Mouse (Mus musculus): Measurements from ENCODE around the gene Tjap1. TPM values are rescaled to one million over a fixed set of nuclear protein-coding genes. Genes with fewer than 3 reads are reported as not detected.

Tjap1 gene
- polyA plus RNA-seq, 1 experiment from 2014 or later: 48.8 TPM

DNA sequence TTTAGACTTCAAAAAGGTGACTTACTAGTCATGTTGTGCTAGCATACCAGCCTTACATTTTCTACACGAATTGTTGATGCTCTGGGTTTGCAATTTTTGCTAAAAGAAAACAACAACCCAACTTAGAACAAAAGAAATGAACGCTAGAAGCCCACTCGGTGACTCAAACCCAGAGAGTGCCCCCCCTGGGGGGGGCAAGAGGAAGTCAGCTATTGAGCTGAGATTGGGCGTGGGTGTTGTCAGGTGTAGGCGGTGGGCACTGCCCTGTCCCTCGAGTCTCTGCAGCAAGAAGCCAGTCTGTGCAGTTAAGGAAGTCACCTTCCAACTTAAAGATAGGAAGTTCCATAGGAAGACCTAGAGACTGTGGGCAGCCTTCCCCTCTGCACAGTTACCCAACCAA, 13.8 kb upstream of the Tjap1 start:
- 55% methylated on average over 6 of the region's 6 CpGs for WGBS

GRCm38 (mm10) chr17:46287678-46288095, 4.9 kb upstream of the Tjap1 start:
- H3K27me3 ChIP-seq (ENCODE audit: control insufficient read depth, insufficient read depth, low read length): no peaks in the 10 kb centered on the region
- H3K27ac ChIP-seq (ENCODE audit: low read depth, low read length): no peak overlapping the region
- H3K36me3 ChIP-seq (ENCODE audit: control insufficient read depth, insufficient read depth, low read length): no peaks in the 10 kb centered on the region
- no peak overlapping the region for H3K4me2 ChIP-seq (ENCODE audit: low read depth)
- H3K9me3 ChIP-seq (ENCODE audit: control insufficient read depth, low read length): no peaks in the 10 kb centered on the region
- no peak overlapping the region for H3K4me3 ChIP-seq (ENCODE audit: low read depth, low read length)
- H3K9ac ChIP-seq (ENCODE audit: low read length): 0 out of 2 replicates have a peak overlapping the region, but pooled peaks have one; percentile 11
- ATAC-seq (ENCODE audit: insufficient read depth, low FRiP score, low TSS enrichment) (no peak), DNase-seq (ENCODE audit: low spot score) (no peak)
- H3K4me1 ChIP-seq (ENCODE audit: control insufficient read depth, insufficient read depth, low read length): peaks cover 3% of the 10 kb centered on the region; the same call in 1 of the 2 replicates
- WGBS: 60% methylated on average over 11 of the region's 11 CpGs

More for the DNA sequence above, 13.8 kb upstream of the Tjap1 start:
- H3K36me3 ChIP-seq (ENCODE audit: control insufficient read depth, insufficient read depth, low read length): no peaks in the 10 kb centered on the region
- peaks cover 47% of the 10 kb centered on the region for H3K27me3 ChIP-seq (ENCODE audit: control insufficient read depth, insufficient read depth, low read length)
- H3K9ac ChIP-seq (ENCODE audit: low read length): no peak overlapping the region
- H3K4me1 ChIP-seq (ENCODE audit: control insufficient read depth, insufficient read depth, low read length): peaks cover 6% of the 10 kb centered on the region; the same call in 1 of the 2 replicates
- ATAC-seq (ENCODE audit: insufficient read depth, low FRiP score, low TSS enrichment) (no peak), DNase-seq (ENCODE audit: low spot score) (no peak)
- no peak overlapping the region for H3K4me2 ChIP-seq (ENCODE audit: low read depth)
- no peak overlapping the region for H3K4me3 ChIP-seq (ENCODE audit: low read depth, low read length)
- no peaks in the 10 kb centered on the region for H3K9me3 ChIP-seq (ENCODE audit: control insufficient read depth, low read length)
- H3K27ac ChIP-seq (ENCODE audit: low read depth, low read length): no peak overlapping the region

- H3K4me1 ChIP-seq (ENCODE audit: control insufficient read depth, insufficient read depth, low read length): peaks cover 13% of the 10 kb centered on the region
- DNase-seq (ENCODE audit: low spot score): no peak
- ATAC-seq (ENCODE audit: insufficient read depth, low FRiP score, low TSS enrichment): no peak
- 76% methylated on average over 6 of the region's 6 CpGs for WGBS
- H3K9me3 ChIP-seq (ENCODE audit: control insufficient read depth, low read length): no peaks in the 10 kb centered on the region
- H3K36me3 ChIP-seq (ENCODE audit: control insufficient read depth, insufficient read depth, low read length): no peaks in the 10 kb centered on the region
- no peak overlapping the region for H3K27ac ChIP-seq (ENCODE audit: low read depth, low read length)
- no peak overlapping the region for H3K4me2 ChIP-seq (ENCODE audit: low read depth)
- H3K4me3 ChIP-seq (ENCODE audit: low read depth, low read length): no peak overlapping the region
- H3K27me3 ChIP-seq (ENCODE audit: control insufficient read depth, insufficient read depth, low read length): no peaks in the 10 kb centered on the region
- no peak overlapping the region for H3K9ac ChIP-seq (ENCODE audit: low read length)
Measured at GRCm38 (mm10) chr17:46285407-46285806, 2.6 kb upstream of the Tjap1 start.

DNA sequence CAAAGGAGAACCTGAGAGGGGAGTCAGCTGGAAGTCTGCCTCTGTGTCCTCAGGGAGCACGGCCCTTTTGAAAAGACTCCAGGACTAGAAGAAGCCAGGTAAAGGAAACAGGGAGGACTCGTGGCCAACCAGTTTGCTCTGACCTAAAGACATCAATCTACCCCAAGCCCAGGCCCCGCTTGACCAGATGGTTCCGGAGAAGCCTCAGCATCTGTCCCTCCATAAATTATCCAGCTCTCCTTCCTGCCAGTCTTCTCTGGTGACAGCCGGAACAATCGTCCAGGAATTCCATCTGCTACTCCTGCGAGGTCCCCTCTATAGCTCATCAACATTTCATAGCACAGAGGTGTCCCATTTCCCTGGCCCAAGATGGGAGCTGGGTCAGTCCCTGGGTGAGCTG, 1.8 kb upstream of the Tjap1 start:
- H3K27me3 ChIP-seq (ENCODE audit: control insufficient read depth, insufficient read depth, low read length): no peaks in the 10 kb centered on the region
- no peak for DNase-seq (ENCODE audit: low spot score)
- H3K9me3 ChIP-seq (ENCODE audit: control insufficient read depth, low read length): no peaks in the 10 kb centered on the region
- 21% methylated on average over 7 of the region's 7 CpGs for WGBS
- H3K27ac ChIP-seq (ENCODE audit: low read depth, low read length): peak overlapping the region; percentile 53
- no peak overlapping the region for H3K9ac ChIP-seq (ENCODE audit: low read length)
- no peak overlapping the region for H3K4me2 ChIP-seq (ENCODE audit: low read depth)
- ATAC-seq (ENCODE audit: insufficient read depth, low FRiP score, low TSS enrichment): no peak
- peaks cover 13% of the 10 kb centered on the region for H3K4me1 ChIP-seq (ENCODE audit: control insufficient read depth, insufficient read depth, low read length)
- H3K4me3 ChIP-seq (ENCODE audit: low read depth, low read length): no peak overlapping the region
- no peaks in the 10 kb centered on the region for H3K36me3 ChIP-seq (ENCODE audit: control insufficient read depth, insufficient read depth, low read length)

DNA sequence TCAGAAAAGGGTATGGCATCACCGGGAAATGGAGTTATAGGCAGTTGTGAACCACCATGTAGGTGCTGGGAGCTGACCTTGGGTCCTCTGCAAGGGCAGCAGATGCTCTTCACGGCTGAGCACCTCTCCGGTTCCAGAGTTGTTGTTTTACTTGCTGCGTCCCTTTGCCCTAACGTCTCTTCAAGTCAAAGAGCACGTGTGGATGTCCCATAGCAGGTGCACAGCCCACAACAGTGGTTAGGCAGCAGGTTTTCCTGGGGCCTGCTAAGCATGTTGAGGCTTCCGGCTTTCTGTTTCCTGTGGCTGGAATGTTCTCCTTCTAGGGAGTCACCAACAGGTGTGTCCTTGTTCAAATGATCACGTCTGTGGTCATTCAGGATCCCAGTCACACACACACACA, 1.1 kb upstream of the Tjap1 start:
- DNase-seq (ENCODE audit: low spot score): no peak
- 81% methylated on average over 8 of the region's 8 CpGs for WGBS
- ATAC-seq (ENCODE audit: insufficient read depth, low FRiP score, low TSS enrichment): no peak
- no peaks in the 10 kb centered on the region for H3K27me3 ChIP-seq (ENCODE audit: control insufficient read depth, insufficient read depth, low read length)
- H3K36me3 ChIP-seq (ENCODE audit: control insufficient read depth, insufficient read depth, low read length): no peaks in the 10 kb centered on the region
- H3K4me3 ChIP-seq (ENCODE audit: low read depth, low read length): no peak overlapping the region
- H3K9me3 ChIP-seq (ENCODE audit: control insufficient read depth, low read length): no peaks in the 10 kb centered on the region
- H3K27ac ChIP-seq (ENCODE audit: low read depth, low read length): no peak overlapping the region
- H3K9ac ChIP-seq (ENCODE audit: low read length): no peak overlapping the region
- H3K4me2 ChIP-seq (ENCODE audit: low read depth): no peak overlapping the region
- peaks cover 13% of the 10 kb centered on the region for H3K4me1 ChIP-seq (ENCODE audit: control insufficient read depth, insufficient read depth, low read length)

- H3K4me1 ChIP-seq (ENCODE audit: control insufficient read depth, insufficient read depth, low read length): peaks cover 13% of the 10 kb centered on the region
- no peak overlapping the region; the same call in 1 of the 2 replicates for H3K9ac ChIP-seq (ENCODE audit: low read length)
- peak; percentile 65; the same call in 1 of the 2 replicates for ATAC-seq (ENCODE audit: insufficient read depth, low FRiP score, low TSS enrichment)
Measured at GRCm38 (mm10) chr17:46283140-46283539, 314 bp upstream of the Tjap1 start.

DNA sequence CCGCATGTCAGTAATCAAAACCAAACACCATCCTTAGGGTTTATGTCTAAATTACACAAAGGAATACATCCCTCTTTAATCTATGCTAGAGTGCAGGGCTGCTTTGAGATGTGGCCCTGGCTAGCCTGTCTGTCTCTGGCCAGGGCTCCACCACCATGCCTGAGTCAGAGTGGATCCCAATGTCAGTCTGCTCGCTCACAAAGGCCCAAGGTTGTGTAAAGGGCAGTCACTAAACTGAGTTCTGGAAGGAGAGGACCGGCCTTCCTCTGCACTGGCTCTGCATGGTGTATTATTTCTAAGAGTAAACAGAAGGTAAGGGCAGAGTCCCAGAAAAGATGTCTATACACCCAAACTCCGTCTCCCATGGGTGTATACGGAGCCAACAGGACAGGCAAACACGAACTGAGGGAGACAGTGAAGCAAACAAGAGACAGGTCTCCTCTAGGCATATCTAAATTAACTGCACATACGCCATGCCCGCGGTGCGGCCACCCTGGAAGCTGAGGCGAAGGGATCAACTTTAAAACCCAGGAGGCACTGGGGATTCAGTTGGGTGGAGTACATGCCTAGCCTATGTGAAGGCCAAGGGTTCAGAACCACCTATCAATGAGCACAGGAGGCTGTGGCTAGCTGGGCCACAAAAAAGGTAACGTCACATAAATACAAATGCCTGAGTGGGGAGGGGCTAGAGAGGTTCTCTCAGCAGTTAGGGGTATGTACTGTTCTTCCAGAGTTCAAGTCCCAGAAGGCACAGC, 4.6 kb downstream of the Tjap1 start:
- Histone ChIP-seq H3K36me3 (ENCODE audit: control insufficient read depth, insufficient read depth, low read length) (0 out of 2 replicates have a peak, but pooled peaks cover 2% of the 10 kb centered on the region), H3K4me2 (ENCODE audit: low read depth) (no peak overlapping the region), H3K9ac (ENCODE audit: low read length) (no peak overlapping the region), H3K4me1 (ENCODE audit: control insufficient read depth, insufficient read depth, low read length) (peaks cover 10% of the 10 kb centered on the region), H3K9me3 (ENCODE audit: control insufficient read depth, low read length) (no peaks in the 10 kb centered on the region), H3K4me3 (ENCODE audit: low read depth, low read length) (no peak overlapping the region), H3K27me3 (ENCODE audit: control insufficient read depth, insufficient read depth, low read length) (no peaks in the 10 kb centered on the region), H3K27ac (ENCODE audit: low read depth, low read length) (no peak overlapping the region)
- ATAC-seq (ENCODE audit: insufficient read depth, low FRiP score, low TSS enrichment) (no peak), DNase-seq (ENCODE audit: low spot score) (no peak)
- WGBS: 85% methylated on average over 12 of the region's 12 CpGs

More at GRCm38 (mm10) chr17:46283140-46283539, 314 bp upstream of the Tjap1 start:
- H3K27me3 ChIP-seq (ENCODE audit: control insufficient read depth, insufficient read depth, low read length): no peaks in the 10 kb centered on the region
- DNase-seq (ENCODE audit: low spot score): no peak
- H3K9me3 ChIP-seq (ENCODE audit: control insufficient read depth, low read length): no peaks in the 10 kb centered on the region
- H3K4me3 ChIP-seq (ENCODE audit: low read depth, low read length): peak overlapping the region; percentile 76
- H3K4me2 ChIP-seq (ENCODE audit: low read depth): peak overlapping the region; percentile 91
- H3K36me3 ChIP-seq (ENCODE audit: control insufficient read depth, insufficient read depth, low read length): no peaks in the 10 kb centered on the region
- no peak overlapping the region for H3K27ac ChIP-seq (ENCODE audit: low read depth, low read length)
- 29% methylated on average over 9 of the region's 9 CpGs for WGBS

GRCm38 (mm10) chr17:46277586-46277985, 5.2 kb downstream of the Tjap1 start:
- Histone ChIP-seq H3K27me3 (ENCODE audit: control insufficient read depth, insufficient read depth, low read length) (no peaks in the 10 kb centered on the region), H3K4me2 (ENCODE audit: low read depth) (no peak overlapping the region), H3K4me3 (ENCODE audit: low read depth, low read length) (no peak overlapping the region), H3K36me3 (ENCODE audit: control insufficient read depth, insufficient read depth, low read length) (0 out of 2 replicates have a peak, but pooled peaks cover 2% of the 10 kb centered on the region), H3K4me1 (ENCODE audit: control insufficient read depth, insufficient read depth, low read length) (peaks cover 10% of the 10 kb centered on the region), H3K9ac (ENCODE audit: low read length) (no peak overlapping the region), H3K9me3 (ENCODE audit: control insufficient read depth, low read length) (no peaks in the 10 kb centered on the region), H3K27ac (ENCODE audit: low read depth, low read length) (no peak overlapping the region)
- ATAC-seq (ENCODE audit: insufficient read depth, low FRiP score, low TSS enrichment) (no peak), DNase-seq (ENCODE audit: low spot score) (peak; percentile 7)
- WGBS: 61% methylated on average over 4 of the region's 4 CpGs

GRCm38 (mm10) chr17:46275506-46275905, 7.3 kb downstream of the Tjap1 start:
- H3K36me3 ChIP-seq (ENCODE audit: control insufficient read depth, insufficient read depth, low read length): peaks cover 8% of the 10 kb centered on the region
- ATAC-seq (ENCODE audit: insufficient read depth, low FRiP score, low TSS enrichment) (no peak), DNase-seq (ENCODE audit: low spot score) (no peak)
- no peaks in the 10 kb centered on the region for H3K4me1 ChIP-seq (ENCODE audit: control insufficient read depth, insufficient read depth, low read length)
- no peaks in the 10 kb centered on the region for H3K9me3 ChIP-seq (ENCODE audit: control insufficient read depth, low read length)
- no peaks in the 10 kb centered on the region for H3K27me3 ChIP-seq (ENCODE audit: control insufficient read depth, insufficient read depth, low read length)
- WGBS: 92% methylated on average over 10 of the region's 10 CpGs
- H3K9ac ChIP-seq (ENCODE audit: low read length): no peak overlapping the region
- no peak overlapping the region for H3K4me2 ChIP-seq (ENCODE audit: low read depth)
- no peak overlapping the region for H3K4me3 ChIP-seq (ENCODE audit: low read depth, low read length)
- H3K27ac ChIP-seq (ENCODE audit: low read depth, low read length): no peak overlapping the region
